Mouse (Mus musculus) hindbrain, embryonic 15.5 days (tissue): Measurements from ENCODE around the gene Shc4. TPM values are rescaled to one million over a fixed set of nuclear protein-coding genes. Genes with fewer than 3 reads are reported as not detected.

Experiments used
- ATAC-seq: fragments of 200-750 bp; cut with Nextera tagmentation; 2 replicates; pipeline ENCODE4 v1.8.0; 2017; ENCODE audit warnings: low read depth, moderate number of reproducible peaks, moderate TSS enrichment; ENCODE audit not compliant: low FRiP score
- H3K27ac ChIP-seq: fragments of 300-500 bp; sonication (generic); replicated peaks from 2 replicates; pipeline ENCODE4 v1.5.1; 2015; ENCODE audit warnings: mild to moderate bottlenecking, inconsistent platforms
- H3K27me3 ChIP-seq: fragments of 300-500 bp; sonication (generic); 2 replicates; pipeline ENCODE4 v1.6.1; 2015; ENCODE audit warnings: control low read depth, inconsistent platforms
- H3K36me3 ChIP-seq: fragments of 300-500 bp; sonication (generic); 2 replicates; pipeline ENCODE4 v1.6.1; 2015; ENCODE audit warnings: control low read depth, inconsistent platforms
- H3K4me1 ChIP-seq: fragments of 300-500 bp; sonication (generic); replicated peaks from 2 replicates; pipeline ENCODE4 v1.6.1; 2015; ENCODE audit warnings: control low read depth, inconsistent platforms
- H3K4me2 ChIP-seq: fragments of 300-500 bp; sonication (generic); 2 replicates; pipeline ENCODE4 v1.6.1; 2015; ENCODE audit warnings: moderate library complexity, mild to moderate bottlenecking, inconsistent platforms
- H3K4me3 ChIP-seq: fragments of 300-500 bp; sonication (generic); 2 replicates; pipeline ENCODE4 v1.5.1; 2015; ENCODE audit warnings: mild to moderate bottlenecking, inconsistent platforms
- H3K9ac ChIP-seq: fragments of 300-500 bp; sonication (generic); 2 replicates; pipeline ENCODE4 v1.6.1; 2015; ENCODE audit warnings: inconsistent platforms
- H3K9me3 ChIP-seq: fragments of 300-500 bp; sonication (generic); 2 replicates; pipeline ENCODE4 v1.6.1; 2016; ENCODE audit warnings: control low read depth, inconsistent platforms
- WGBS: fragments of 180-500 bp; shearing (Covaris S2); methylation state at CpG from one replicate; pipeline ENCODE4 v1.1.7; 2015; 5-methylcytosine and 5-hydroxymethylcytosine counted together
- polyA plus RNA-seq: library from polyadenylated mRNA; unstranded; fragments of >200 nt; fragmentation: Nextera tagmentation; extraction: Ambion mirVana; gene quantifications from 2 replicates; pipeline ENCODE4 v1.2.1, GENCODE M21; 2015

The Shc4 gene
- polyA plus RNA-seq, 1 experiment from 2014 or later: 4.4 TPM

DNA sequence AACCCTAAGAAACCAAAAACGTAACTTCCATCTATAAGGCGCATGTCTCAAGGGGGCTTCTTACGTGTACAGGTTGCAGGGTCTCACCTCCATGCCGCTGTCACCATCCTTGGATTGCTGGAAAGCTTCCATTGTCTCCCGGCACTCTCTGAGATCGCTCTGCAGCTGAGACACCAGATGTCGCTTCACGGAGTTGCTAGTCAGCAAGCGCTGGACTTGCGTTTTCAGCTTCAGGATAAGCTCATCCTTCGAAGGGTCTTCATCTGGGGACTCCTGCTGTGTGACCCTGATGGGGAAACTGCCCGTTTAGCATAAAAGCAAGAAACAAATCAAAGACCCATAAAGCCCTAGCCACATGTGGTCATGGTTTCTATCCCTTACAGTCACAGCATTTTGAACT lies 129.2 kb downstream of the Shc4 start:
- Histone ChIP-seq H3K4me2 (no peak overlapping the region), H3K4me1 (no peaks in the 10 kb centered on the region), H3K27me3 (no peaks in the 10 kb centered on the region), H3K4me3 (no peak overlapping the region), H3K9ac (no peak overlapping the region), H3K36me3 (peaks cover 4% of the 10 kb centered on the region; the same call in 1 of the 2 replicates), H3K27ac (no peak overlapping the region), H3K9me3 (no peaks in the 10 kb centered on the region)
- ATAC-seq: no peak
- 75% methylated on average over 12 of the region's 12 CpGs for WGBS

DNA sequence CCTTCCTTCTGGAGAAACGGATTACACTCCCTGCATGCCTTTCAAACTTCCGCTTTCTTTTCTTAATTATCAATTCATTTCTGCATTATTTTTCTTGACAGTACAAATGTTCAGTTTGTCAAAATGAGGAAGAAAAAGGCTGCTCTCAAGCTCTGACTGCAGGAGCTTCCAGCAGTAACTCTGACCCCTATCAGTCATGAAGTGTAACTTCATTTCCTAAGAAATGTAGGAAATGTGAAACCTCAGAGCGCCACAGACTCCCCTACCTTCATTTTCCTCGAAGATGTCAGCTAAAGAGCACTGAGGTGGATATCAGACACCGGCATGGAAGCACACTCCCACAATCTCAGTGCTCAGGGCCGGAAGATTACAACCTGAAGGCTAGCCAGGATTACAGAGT lies 129.9 kb downstream of the Shc4 start:
- Histone ChIP-seq H3K9me3 (no peaks in the 10 kb centered on the region), H3K27ac (no peak overlapping the region), H3K4me2 (no peak overlapping the region), H3K4me3 (no peak overlapping the region), H3K4me1 (no peaks in the 10 kb centered on the region), H3K27me3 (no peaks in the 10 kb centered on the region), H3K9ac (no peak overlapping the region), H3K36me3 (peaks cover 7% of the 10 kb centered on the region)
- ATAC-seq: no peak
- 89% methylated on average over 6 of the region's 6 CpGs for WGBS

DNA sequence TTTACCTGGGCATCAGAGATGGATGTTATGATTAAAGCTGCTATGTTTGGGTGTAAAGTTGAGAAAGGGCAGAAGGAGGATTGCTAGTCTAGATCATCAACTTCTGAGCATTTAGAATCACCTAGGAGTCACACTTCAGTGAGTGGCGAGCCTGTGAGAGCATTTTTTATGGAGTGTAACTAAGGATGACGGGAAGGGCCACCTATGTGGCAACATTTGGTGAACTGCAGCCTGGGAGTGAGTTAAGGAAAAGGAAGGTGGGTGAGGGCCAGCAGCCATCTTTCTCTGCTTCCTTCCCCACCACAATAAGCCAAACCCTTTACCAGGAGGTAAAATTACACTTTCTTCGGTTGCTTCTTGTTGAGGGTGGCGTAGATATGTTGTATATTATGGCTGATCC lies 132.1 kb downstream of the Shc4 start:
- no peaks in the 10 kb centered on the region for H3K9me3 ChIP-seq
- H3K27me3 ChIP-seq: no peaks in the 10 kb centered on the region
- peaks cover 13% of the 10 kb centered on the region for H3K36me3 ChIP-seq
- no peak overlapping the region for H3K27ac ChIP-seq
- ATAC-seq: no peak
- H3K4me2 ChIP-seq: no peak overlapping the region
- H3K4me1 ChIP-seq: no peaks in the 10 kb centered on the region
- 95% methylated on average over 4 of the region's 4 CpGs for WGBS
- H3K4me3 ChIP-seq: no peak overlapping the region
- H3K9ac ChIP-seq: no peak overlapping the region

DNA sequence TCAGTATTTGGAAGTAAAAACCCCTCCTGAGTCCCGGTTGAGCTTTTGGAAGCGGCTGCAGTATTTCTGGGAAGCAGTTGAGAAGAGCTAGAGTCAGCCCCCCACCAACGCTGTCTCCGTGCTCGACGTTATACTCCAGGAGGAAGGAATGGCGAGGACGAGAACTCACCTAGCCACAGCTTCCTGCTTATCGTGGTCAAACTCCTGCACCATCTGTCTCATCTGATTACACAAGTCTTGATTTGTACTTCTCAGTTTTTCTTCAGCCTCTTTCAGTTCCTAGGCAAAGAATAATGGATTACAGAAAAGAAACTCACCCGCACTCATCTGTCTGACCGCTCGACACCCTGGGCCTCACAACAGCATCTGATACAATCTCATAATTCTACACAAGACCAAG lies 134.7 kb downstream of the Shc4 start:
- no peak overlapping the region for H3K9ac ChIP-seq
- WGBS: 97% methylated on average over 12 of the region's 12 CpGs
- no peak overlapping the region for H3K4me3 ChIP-seq
- no peaks in the 10 kb centered on the region for H3K27me3 ChIP-seq
- H3K4me2 ChIP-seq: no peak overlapping the region
- no peaks in the 10 kb centered on the region for H3K9me3 ChIP-seq
- no peaks in the 10 kb centered on the region for H3K4me1 ChIP-seq
- H3K36me3 ChIP-seq: peaks cover 21% of the 10 kb centered on the region
- no peak for ATAC-seq
- H3K27ac ChIP-seq: no peak overlapping the region

DNA sequence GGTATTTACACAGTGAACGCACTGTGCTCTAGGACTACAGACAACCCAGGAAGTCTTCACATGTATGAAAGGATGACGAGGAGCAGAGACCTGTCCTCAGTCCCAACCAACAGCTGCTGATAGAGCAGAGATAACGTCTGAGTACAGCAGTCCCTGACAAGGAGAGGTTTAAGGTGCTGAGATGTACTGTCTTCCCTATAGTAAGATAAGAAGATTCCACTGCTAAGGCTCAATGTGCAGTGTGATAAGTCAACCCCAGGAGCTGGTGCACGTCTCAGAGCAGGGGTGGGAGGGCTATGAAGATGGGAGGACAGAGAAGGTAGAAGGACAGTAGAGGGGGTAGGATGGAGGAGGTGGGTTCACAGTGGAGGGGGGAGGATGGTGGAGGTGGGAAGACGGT lies 142.9 kb downstream of the Shc4 start:
- no peak for ATAC-seq
- no peak overlapping the region for H3K4me3 ChIP-seq
- H3K27me3 ChIP-seq: no peaks in the 10 kb centered on the region
- no peaks in the 10 kb centered on the region for H3K4me1 ChIP-seq
- WGBS: 90% methylated on average over 5 of the region's 5 CpGs
- H3K9ac ChIP-seq: no peak overlapping the region
- no peaks in the 10 kb centered on the region for H3K9me3 ChIP-seq
- peaks cover 17% of the 10 kb centered on the region for H3K36me3 ChIP-seq
- no peak overlapping the region for H3K4me2 ChIP-seq
- no peak overlapping the region for H3K27ac ChIP-seq

DNA sequence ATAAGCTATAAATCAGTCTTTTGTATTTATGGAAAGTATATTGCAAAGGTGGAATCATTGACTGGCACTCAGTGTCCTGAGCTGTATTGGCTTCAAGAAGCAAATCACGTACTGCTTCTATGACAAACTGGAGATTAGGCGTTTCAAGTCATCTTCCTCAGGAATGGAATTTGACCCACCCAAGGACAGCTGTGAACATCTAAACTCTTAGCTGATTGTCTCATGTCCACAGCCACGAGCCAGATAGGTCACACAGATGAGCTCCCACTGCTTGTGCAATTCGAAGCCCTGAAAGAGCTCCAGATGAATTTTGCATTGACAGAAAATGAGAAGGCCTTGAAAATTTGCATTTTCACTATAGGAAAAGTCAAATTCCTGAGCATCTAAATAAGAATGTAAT lies 146.3 kb downstream of the Shc4 start:
- H3K4me1 ChIP-seq: no peaks in the 10 kb centered on the region
- H3K9ac ChIP-seq: no peak overlapping the region
- no peak overlapping the region for H3K27ac ChIP-seq
- no peaks in the 10 kb centered on the region for H3K9me3 ChIP-seq
- peaks cover 22% of the 10 kb centered on the region for H3K36me3 ChIP-seq
- no peak for ATAC-seq
- WGBS: 91% methylated on average over 4 of the region's 4 CpGs
- H3K4me2 ChIP-seq: no peak overlapping the region
- H3K4me3 ChIP-seq: no peak overlapping the region
- H3K27me3 ChIP-seq: no peaks in the 10 kb centered on the region

Other genes with a start within 250 kb of the Shc4 start
- 0.13 and 0.16 TPM in 2 replicates for gene Gm9913, start 219.1 kb downstream of the Shc4 start, polyA plus RNA-seq
- gene Fbn1, start 216.2 kb downstream of the Shc4 start, polyA plus RNA-seq: 2.8 and 3.0 TPM in 2 replicates
- gene Cep152, start 99.0 kb downstream of the Shc4 start, polyA plus RNA-seq: 3.1 TPM in 2 replicates
- gene Eid1, start 51.1 kb downstream of the Shc4 start, polyA plus RNA-seq: 371 and 409 TPM in 2 replicates
- 26.9 and 27.9 TPM in 2 replicates for gene Secisbp2l, start 58.7 kb upstream of the Shc4 start, polyA plus RNA-seq
- 29.2 and 30.1 TPM in 2 replicates for gene Galk2, start 135.0 kb upstream of the Shc4 start, polyA plus RNA-seq
- 58.1 and 60.7 TPM in 2 replicates for gene Cops2, start 135.0 kb upstream of the Shc4 start, polyA plus RNA-seq